Mouse (Mus musculus) hindbrain, postnatal 0 days (tissue): ENCODE results near the gene 2210016F16Rik. TPM values are rescaled to one million over a fixed set of nuclear protein-coding genes. Genes with fewer than 3 reads are reported as not detected.

Source experiments
- ATAC-seq: fragments of 200-750 bp; cut with Nextera tagmentation; 2 replicates; pipeline ENCODE4 v1.8.0; 2017; ENCODE audit warnings: mild to moderate bottlenecking, moderate TSS enrichment, moderate library complexity
- DNase-seq: peaks from one replicate; pipeline ENCODE4 v3.0.0-alpha.2; 2015; ENCODE audit warnings: low spot score
- H3K27ac ChIP-seq: fragments of 300-500 bp; sonication (generic); 2 replicates; pipeline ENCODE4 v1.5.1; 2014; ENCODE audit warnings: mild to moderate bottlenecking
- H3K27me3 ChIP-seq: fragments of 300-500 bp; sonication (generic); 2 replicates; pipeline ENCODE4 v1.6.1; 2014; ENCODE audit warnings: low read length, mixed read lengths; ENCODE audit not compliant: insufficient read depth
- H3K36me3 ChIP-seq: fragments of 300-500 bp; sonication (generic); 2 replicates; pipeline ENCODE4 v1.6.1; 2014; ENCODE audit warnings: low read length, mixed read lengths; ENCODE audit not compliant: insufficient read depth
- H3K4me1 ChIP-seq: fragments of 300-500 bp; sonication (generic); 2 replicates; pipeline ENCODE4 v1.6.1; 2014; ENCODE audit warnings: antibody characterized with exemption, low read length, mixed read lengths; ENCODE audit not compliant: insufficient read depth
- H3K4me2 ChIP-seq: fragments of 300-500 bp; sonication (generic); 2 replicates; pipeline ENCODE4 v1.6.1; 2014; ENCODE audit warnings: low read depth, mild to moderate bottlenecking, low read length, moderate library complexity, mixed read lengths
- H3K4me3 ChIP-seq: fragments of 300-500 bp; sonication (generic); 2 replicates; pipeline ENCODE4 v1.5.1; 2014; ENCODE audit warnings: low read length
- H3K9ac ChIP-seq: fragments of 300-500 bp; sonication (generic); replicated peaks from 2 replicates; pipeline ENCODE4 v1.6.1; 2014; ENCODE audit warnings: mild to moderate bottlenecking, low read length, moderate library complexity, mixed read lengths
- H3K9me3 ChIP-seq: fragments of 300-500 bp; sonication (generic); 2 replicates; pipeline ENCODE4 v1.6.1; 2016; ENCODE audit warnings: low read length, mixed read lengths
- CTCF ChIP-seq: IDR thresholded peaks from 2 replicates; pipeline ENCODE4 v1.5.1; 2016; ENCODE audit warnings: antibody characterized with exemption, control low read depth, low read depth
- WGBS: fragments of 180-500 bp; shearing (Covaris S2); extraction: QIAGEN DNeasy Blood & Tissue Kit; methylation state at CpG from one replicate; pipeline ENCODE4 v1.1.7; 2014; 5-methylcytosine and 5-hydroxymethylcytosine counted together
- polyA plus RNA-seq: library from polyadenylated mRNA; unstranded; fragments of >200 nt; fragmentation: Nextera tagmentation; extraction: Ambion mirVana; gene quantifications from 2 replicates; pipeline ENCODE4 v1.2.1, GENCODE M21; 2015
- total RNA-seq: library from RNA; depleted of rRNA; stranded (reverse); fragments of >200 nt; gene quantifications from 2 replicates; pipeline ENCODE4 v1.2.3, GENCODE M21; 2014

The 2210016F16Rik gene
- total and polyA plus RNA-seq, 2 experiments from 2014 or later: 17.9 to 20.3 TPM

- no peak for TF ChIP-seq CTCF
- Histone ChIP-seq H3K27me3 (no peaks in the 10 kb centered on the region), H3K4me3 (no peak overlapping the region), H3K36me3 (no peaks in the 10 kb centered on the region), H3K9me3 (no peaks in the 10 kb centered on the region), H3K4me2 (no peak overlapping the region), H3K9ac (no peak overlapping the region), H3K27ac (no peak overlapping the region), H3K4me1 (no peaks in the 10 kb centered on the region)
- no peak for ATAC-seq
- DNase-seq: no peak
- WGBS: 77% methylated on average over 8 of the region's 8 CpGs
Observed at GRCm38 (mm10) chr13:58364353-58365175, 20.5 kb downstream of the 2210016F16Rik start.

GRCm38 (mm10) chr13:58359304-58359653 lies 25.7 kb downstream of the 2210016F16Rik start:
- H3K4me2 ChIP-seq: peak overlapping the region; percentile 73
- no peaks in the 10 kb centered on the region for H3K9me3 ChIP-seq
- H3K27ac ChIP-seq: 0 out of 2 replicates have a peak overlapping the region, but pooled peaks have one; percentile 17
- 6% methylated on average over 7 of the region's 7 CpGs for WGBS
- H3K27me3 ChIP-seq: no peaks in the 10 kb centered on the region
- peak; percentile 72 for ATAC-seq
- TF ChIP-seq CTCF: no peak
- H3K36me3 ChIP-seq: no peaks in the 10 kb centered on the region
- no peaks in the 10 kb centered on the region for H3K4me1 ChIP-seq
- H3K4me3 ChIP-seq: peak overlapping the region; percentile 59
- H3K9ac ChIP-seq: peak overlapping the region; percentile 56; the same call in 1 of the 2 replicates
- no peak for DNase-seq

GRCm38 (mm10) chr13:58358629-58359303 lies 26.3 kb downstream of the 2210016F16Rik start, which contains the start of gene Kif27:
Kif27 (minus strand) TSS chr13:58359122.
- H3K4me2 ChIP-seq: peak within 1 kb of the TSS; percentile 73
- no peaks in the 10 kb centered on the region for H3K27me3 ChIP-seq
- H3K9me3 ChIP-seq: no peaks in the 10 kb centered on the region
- H3K9ac ChIP-seq: peak within 1 kb of the TSS; percentile 56
- peak within 1 kb of the TSS; percentile 59 for H3K4me3 ChIP-seq
- H3K4me1 ChIP-seq: no peaks in the 10 kb centered on the region
- DNase-seq (peak; percentile 83), ATAC-seq (peak; percentile 95)
- H3K36me3 ChIP-seq: no peaks in the 10 kb centered on the region
- no peak for TF ChIP-seq CTCF
- WGBS: under 1% methylated on average over 73 of the region's 85 CpGs
- peak within 1 kb of the TSS; percentile 17; the same call in 1 of the 2 replicates for H3K27ac ChIP-seq

GRCm38 (mm10) chr13:58352996-58353395 lies 32.0 kb downstream of the 2210016F16Rik start:
- Histone ChIP-seq H3K4me1 (no peaks in the 10 kb centered on the region), H3K4me2 (no peak overlapping the region), H3K9ac (no peak overlapping the region), H3K4me3 (no peak overlapping the region), H3K27me3 (no peaks in the 10 kb centered on the region), H3K36me3 (no peaks in the 10 kb centered on the region), H3K27ac (no peak overlapping the region), H3K9me3 (no peaks in the 10 kb centered on the region)
- ATAC-seq: no peak
- TF ChIP-seq CTCF: no peak
- no peak for DNase-seq

GRCm38 (mm10) chr13:58350606-58351005 lies 34.4 kb downstream of the 2210016F16Rik start:
- Histone ChIP-seq H3K4me2 (no peak overlapping the region), H3K36me3 (no peaks in the 10 kb centered on the region), H3K27ac (no peak overlapping the region), H3K9me3 (no peaks in the 10 kb centered on the region), H3K9ac (no peak overlapping the region), H3K4me3 (no peak overlapping the region), H3K27me3 (no peaks in the 10 kb centered on the region), H3K4me1 (no peaks in the 10 kb centered on the region)
- no peak for TF ChIP-seq CTCF
- DNase-seq (no peak), ATAC-seq (no peak)
- WGBS: 72% methylated on average over 4 of the region's 4 CpGs

GRCm38 (mm10) chr13:58344505-58344904 lies 40.5 kb downstream of the 2210016F16Rik start:
- no peak overlapping the region for H3K4me2 ChIP-seq
- no peak overlapping the region for H3K9ac ChIP-seq
- no peak overlapping the region for H3K4me3 ChIP-seq
- no peak for ATAC-seq
- no peaks in the 10 kb centered on the region for H3K27me3 ChIP-seq
- WGBS: 64% methylated on average over 9 of the region's 9 CpGs
- no peaks in the 10 kb centered on the region for H3K36me3 ChIP-seq
- H3K4me1 ChIP-seq: no peaks in the 10 kb centered on the region
- no peaks in the 10 kb centered on the region for H3K9me3 ChIP-seq
- no peak for DNase-seq
- TF ChIP-seq CTCF: no peak
- no peak overlapping the region for H3K27ac ChIP-seq
